Mouse (Mus musculus): ENCODE measurements around the gene Gm3476. TPM values are rescaled to one million over a fixed set of nuclear protein-coding genes. Genes with fewer than 3 reads are reported as not detected.
"Not testable (repeated sequence)": the region's sequence is repeated elsewhere in the genome, so short reads cannot be mapped to it uniquely, and the experiment has no call there.

The Gm3476 gene
- not detected in 2 replicates for polyA plus RNA-seq (2016; fragmentation: Nextera tagmentation; extraction: Ambion mirVana)

DNA sequence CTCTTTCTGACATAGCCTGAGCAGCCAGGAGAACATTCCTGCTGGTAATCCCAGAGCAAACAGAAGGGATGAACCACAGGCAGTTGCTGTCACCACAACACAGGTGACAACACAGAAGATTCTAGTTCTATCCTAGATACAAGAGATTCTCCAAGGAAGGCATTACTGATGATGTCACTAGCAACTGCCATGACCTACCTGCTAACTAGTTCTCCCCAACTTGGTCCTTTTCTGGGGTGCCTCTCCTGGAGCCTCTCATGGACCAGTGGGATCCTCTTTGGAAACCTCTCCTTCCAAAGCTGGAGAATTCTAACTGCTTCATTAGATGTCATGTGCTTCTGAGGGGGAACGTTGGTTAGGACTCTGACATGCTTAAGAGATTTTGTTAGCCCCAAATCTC lies at the start of gene Gm3476:
TSS of gene Gm3476 (minus strand) at position 101 of the 400 bp plus-strand sequence.
- H3K27ac ChIP-seq; H3K9me3 ChIP-seq; H3K4me2 ChIP-seq; H3K36me3 ChIP-seq (replicated peaks); H3K4me1 ChIP-seq; H3K9ac ChIP-seq; H3K4me3 ChIP-seq (replicated peaks); ATAC-seq (ENCODE audit: low FRiP score); H3K27me3 ChIP-seq: not testable (repeated sequence)
- WGBS, result no CpG with 5 or more reads among the region's 1 CpGs

- WGBS, result 88% methylated on average over 6 of the region's 9 CpGs
- H3K27me3 ChIP-seq; H3K4me3 ChIP-seq (replicated peaks); H3K4me2 ChIP-seq; H3K27ac ChIP-seq; H3K4me1 ChIP-seq; H3K9ac ChIP-seq; H3K9me3 ChIP-seq; ATAC-seq (ENCODE audit: low FRiP score); H3K36me3 ChIP-seq (replicated peaks): not testable (repeated sequence)
Observed at GRCm38 (mm10) chr14:6163538-6163937, 37.9 kb upstream of the Gm3476 start.

- not testable (repeated sequence) for H3K4me2 ChIP-seq; H3K27ac ChIP-seq; H3K27me3 ChIP-seq; ATAC-seq (ENCODE audit: low FRiP score); H3K4me3 ChIP-seq (replicated peaks); H3K9ac ChIP-seq; H3K4me1 ChIP-seq; H3K9me3 ChIP-seq; H3K36me3 ChIP-seq (replicated peaks)
- whole genome bisulfite sequencing, result 100% methylated on average over 1 of the region's 1 CpGs
Observed at GRCm38 (mm10) chr14:6161085-6161484, 35.5 kb upstream of the Gm3476 start.

DNA sequence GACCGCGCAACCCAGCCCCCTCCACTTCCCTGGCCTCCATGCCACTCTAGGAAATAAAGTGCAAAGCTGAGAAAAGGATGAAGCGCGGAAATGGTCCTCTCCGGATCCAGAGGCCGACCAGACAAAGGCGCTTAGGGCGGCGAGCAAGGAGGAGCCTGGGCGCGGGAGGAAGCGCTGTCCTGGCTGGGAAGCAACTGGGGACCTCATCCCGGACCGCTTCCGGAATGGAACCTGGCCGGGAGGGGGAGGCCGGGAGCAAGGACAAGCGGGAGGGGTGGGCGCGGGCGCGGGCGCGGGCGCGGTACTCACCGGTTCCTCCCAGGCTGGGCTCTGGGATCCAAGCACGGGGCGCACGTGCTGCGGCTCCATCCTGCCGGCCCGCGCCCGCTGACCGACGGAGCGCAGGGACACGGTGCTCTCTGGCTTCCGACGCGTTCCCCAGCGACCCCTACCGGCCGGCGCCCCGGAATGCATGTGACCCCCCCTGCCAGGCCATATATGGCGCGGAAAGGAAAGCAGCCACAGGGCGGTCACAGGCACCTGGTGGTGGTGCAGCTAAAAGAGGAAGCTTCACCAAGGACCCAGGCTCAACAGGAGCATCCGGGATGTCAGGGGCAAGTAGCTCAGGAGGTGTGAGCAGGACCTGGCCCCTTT lies 17.2 kb downstream of the Gm3476 start, which contains the start of gene Gm3468:
TSS of gene Gm3468 (minus strand) at position 394 of the 654 bp plus-strand sequence.
- H3K27ac ChIP-seq; H3K9me3 ChIP-seq; H3K36me3 ChIP-seq (replicated peaks); H3K4me1 ChIP-seq; H3K27me3 ChIP-seq: not testable (repeated sequence)
- peak within 1 kb of the TSS; percentile 50 for H3K4me2 ChIP-seq
- peak within 1 kb of the TSS; percentile 42 for H3K4me3 ChIP-seq (replicated peaks)
- ATAC-seq (ENCODE audit: low FRiP score), result peak; percentile 91
- WGBS, result under 1% methylated on average over 38 of the region's 51 CpGs
- H3K9ac ChIP-seq, result 0 out of 2 replicates have a peak within 1 kb of the TSS, but pooled peaks have one; percentile 21

- Histone ChIP-seq H3K4me3 (replicated peaks) (peak overlapping the region; percentile 42), H3K4me2 (peak overlapping the region; percentile 50)
- ATAC-seq (ENCODE audit: low FRiP score); H3K9ac ChIP-seq; H3K27me3 ChIP-seq; H3K27ac ChIP-seq; H3K9me3 ChIP-seq; H3K36me3 ChIP-seq (replicated peaks); H3K4me1 ChIP-seq: not testable (repeated sequence)
- WGBS, result 13% methylated on average over 9 of the region's 9 CpGs
Observed at GRCm38 (mm10) chr14:6107500-6107899, 18.1 kb downstream of the Gm3476 start.

- 89% methylated on average over 2 of the region's 3 CpGs for WGBS
- H3K27me3 ChIP-seq; H3K4me2 ChIP-seq; H3K4me1 ChIP-seq; H3K27ac ChIP-seq; H3K36me3 ChIP-seq (replicated peaks); ATAC-seq (ENCODE audit: low FRiP score); H3K4me3 ChIP-seq (replicated peaks); H3K9me3 ChIP-seq; H3K9ac ChIP-seq: not testable (repeated sequence)
Observed at GRCm38 (mm10) chr14:6093842-6094241, 31.8 kb downstream of the Gm3476 start, which contains the start of gene Gm8206. Gm8206 (minus strand) TSS chr14:6093942.

GRCm38 (mm10) chr14:6058167-6058566 lies 67.4 kb downstream of the Gm3476 start, which contains the start of gene Gm6337:
Gm6337 (minus strand) TSS chr14:6058267.
- H3K36me3 ChIP-seq (replicated peaks); H3K4me2 ChIP-seq; H3K4me3 ChIP-seq (replicated peaks); H3K9ac ChIP-seq; H3K4me1 ChIP-seq; H3K27ac ChIP-seq; H3K27me3 ChIP-seq; ATAC-seq (ENCODE audit: low FRiP score); H3K9me3 ChIP-seq: not testable (repeated sequence)
- WGBS, result 83% methylated on average over 4 of the region's 4 CpGs

Other genes starting within 250 kb of the Gm3476 start
- gene Gm8237, start 245.4 kb downstream of the Gm3476 start, polyA plus RNA-seq (2016; fragmentation: Nextera tagmentation; extraction: Ambion mirVana), result 0.32 TPM in 1 of 2 replicates, not detected in the other
- 0.34 and 0.92 TPM in 2 replicates for gene Gm3248, start 164.1 kb downstream of the Gm3476 start, polyA plus RNA-seq (2016; fragmentation: Nextera tagmentation; extraction: Ambion mirVana)
- gene Gm3453, start 146.7 kb downstream of the Gm3476 start, polyA plus RNA-seq (2016; fragmentation: Nextera tagmentation; extraction: Ambion mirVana), result not detected in 2 replicates
- gene Gm6337, start 67.5 kb downstream of the Gm3476 start, polyA plus RNA-seq (2016; fragmentation: Nextera tagmentation; extraction: Ambion mirVana), result not detected in 2 replicates
- gene Gm8206, start 31.9 kb downstream of the Gm3476 start, polyA plus RNA-seq (2016; fragmentation: Nextera tagmentation; extraction: Ambion mirVana), result 0.40 and 0.74 TPM in 2 replicates
- gene Gm3468, start 17.1 kb downstream of the Gm3476 start, polyA plus RNA-seq (2016; fragmentation: Nextera tagmentation; extraction: Ambion mirVana), result 2.6 and 3.1 TPM in 2 replicates
- not detected in 2 replicates for gene Gm21560, start 93.5 kb upstream of the Gm3476 start, polyA plus RNA-seq (2016; fragmentation: Nextera tagmentation; extraction: Ambion mirVana)
- gene Gm3411, start 161.4 kb upstream of the Gm3476 start, polyA plus RNA-seq (2016; fragmentation: Nextera tagmentation; extraction: Ambion mirVana), result 3.0 and 3.6 TPM in 2 replicates
- not detected in 2 replicates for gene Gm21103, start 179.0 kb upstream of the Gm3476 start, polyA plus RNA-seq (2016; fragmentation: Nextera tagmentation; extraction: Ambion mirVana)
- not detected in 2 replicates for gene Gm3618, start 217.9 kb upstream of the Gm3476 start, polyA plus RNA-seq (2016; fragmentation: Nextera tagmentation; extraction: Ambion mirVana)